Mouse (Mus musculus) limb, embryonic 14.5 days (tissue): ENCODE measurements around the gene Asic3. TPM values are rescaled to one million over a fixed set of nuclear protein-coding genes. Genes with fewer than 3 reads are reported as not detected.

ENCODE experiments used
- ATAC-seq: fragments of 200-750 bp; cut with Nextera tagmentation; 2 replicates; pipeline ENCODE4 v1.8.0; 2017; ENCODE audit warnings: low read depth, moderate number of reproducible peaks, moderate TSS enrichment; ENCODE audit not compliant: low FRiP score
- DNase-seq: peaks from one replicate; pipeline ENCODE4 v3.0.0-alpha.2; 2015; ENCODE audit warnings: low spot score
- H3K27ac ChIP-seq: fragments of 300-500 bp; sonication (generic); replicated peaks from 2 replicates; pipeline ENCODE4 v1.5.1; 2014; ENCODE audit warnings: low read depth, mild to moderate bottlenecking, low read length, moderate library complexity, mixed read lengths
- H3K27me3 ChIP-seq: fragments of 300-500 bp; sonication (generic); 2 replicates; pipeline ENCODE4 v1.6.1; 2014; ENCODE audit warnings: low read length, mixed read lengths; ENCODE audit not compliant: control insufficient read depth, insufficient read depth
- H3K36me3 ChIP-seq: fragments of 300-500 bp; sonication (generic); 2 replicates; pipeline ENCODE4 v1.6.1; 2014; ENCODE audit warnings: mild to moderate bottlenecking, low read length, moderate library complexity, mixed read lengths; ENCODE audit not compliant: control insufficient read depth, insufficient read depth
- H3K4me1 ChIP-seq: fragments of 300-500 bp; sonication (generic); 2 replicates; pipeline ENCODE4 v1.6.1; 2014; ENCODE audit warnings: antibody characterized with exemption, low read length, mixed read lengths; ENCODE audit not compliant: control insufficient read depth, insufficient read depth
- H3K4me2 ChIP-seq: fragments of 300-500 bp; sonication (generic); replicated peaks from 2 replicates; pipeline ENCODE4 v1.6.1; 2014; ENCODE audit warnings: low read depth, mild to moderate bottlenecking, low read length, moderate library complexity; ENCODE audit not compliant: severe bottlenecking
- H3K4me3 ChIP-seq: fragments of 300-500 bp; sonication (generic); replicated peaks from 2 replicates; pipeline ENCODE4 v1.5.1; 2014; ENCODE audit warnings: low read length
- H3K9ac ChIP-seq: fragments of 300-500 bp; sonication (generic); 2 replicates; pipeline ENCODE4 v1.6.1; 2014; ENCODE audit warnings: mild to moderate bottlenecking, low read depth, low read length, moderate library complexity; ENCODE audit not compliant: severe bottlenecking
- H3K9me3 ChIP-seq: fragments of 300-500 bp; sonication (generic); 2 replicates; pipeline ENCODE4 v1.6.1; 2016; ENCODE audit warnings: low read length; ENCODE audit not compliant: control insufficient read depth
- POLR2A ChIP-seq: fragments of 200-500 bp; IDR thresholded peaks from 2 replicates; pipeline ENCODE4 v1.8.0; 2012; ENCODE audit warnings: inconsistent platforms, mild to moderate bottlenecking, moderate library complexity, borderline replicate concordance; ENCODE audit not compliant: insufficient read depth, insufficient read length; ENCODE audit errors: extremely low read depth
- WGBS: fragments of 180-500 bp; shearing (Covaris S2); extraction: QIAGEN DNeasy Blood & Tissue Kit; methylation state at CpG from one replicate; pipeline ENCODE4 v1.1.7; 2014; 5-methylcytosine and 5-hydroxymethylcytosine counted together
- polyA plus RNA-seq, 2 experiments: library from polyadenylated mRNA; depleted of rRNA in 1 of 2; stranded (reverse) in 1 of 2; unstranded in 1 of 2; fragments of >200 nt; fragmentation: Nextera tagmentation in 1 of 2; extraction: Ambion mirVana in 1 of 2; gene quantifications; 2 replicates each; pipeline versions ENCODE4 v1.2.1 to v1.2.3; 2012 to 2014

Asic3 gene
- polyA plus RNA-seq, 2 experiments = 0.36 to 3.0 TPM

GRCm38 (mm10) chr5:24378700-24379099 is 34.5 kb upstream of the Asic3 start:
- TF ChIP-seq POLR2A = no peak

GRCm38 (mm10) chr5:24379501-24379900 is 33.7 kb upstream of the Asic3 start:
- H3K27me3 ChIP-seq = no peaks in the 10 kb centered on the region
- WGBS = 59% methylated on average over 4 of the region's 4 CpGs
- H3K4me1 ChIP-seq = peaks cover 5% of the 10 kb centered on the region
- H3K9ac ChIP-seq = no peak overlapping the region
- no peak overlapping the region for H3K4me3 ChIP-seq
- H3K9me3 ChIP-seq = no peaks in the 10 kb centered on the region
- DNase-seq (no peak), ATAC-seq (no peak)
- H3K4me2 ChIP-seq = no peak overlapping the region
- no peak overlapping the region for H3K27ac ChIP-seq
- no peaks in the 10 kb centered on the region for H3K36me3 ChIP-seq
- TF ChIP-seq POLR2A = no peak

More at GRCm38 (mm10) chr5:24378700-24379099, 34.5 kb upstream of the Asic3 start:
- Histone ChIP-seq H3K4me1 (peaks cover 1% of the 10 kb centered on the region), H3K27me3 (no peaks in the 10 kb centered on the region), H3K9me3 (no peaks in the 10 kb centered on the region), H3K4me2 (no peak overlapping the region), H3K9ac (no peak overlapping the region), H3K36me3 (no peaks in the 10 kb centered on the region), H3K4me3 (no peak overlapping the region), H3K27ac (no peak overlapping the region)
- ATAC-seq (no peak), DNase-seq (no peak)
- 80% methylated on average over 2 of the region's 2 CpGs for WGBS

- Histone ChIP-seq H3K4me1 (peaks cover 5% of the 10 kb centered on the region), H3K27ac (no peak overlapping the region), H3K4me2 (no peak overlapping the region), H3K36me3 (no peaks in the 10 kb centered on the region), H3K9ac (no peak overlapping the region), H3K27me3 (no peaks in the 10 kb centered on the region), H3K4me3 (no peak overlapping the region), H3K9me3 (no peaks in the 10 kb centered on the region)
- ATAC-seq = no peak
- 85% methylated on average over 4 of the region's 4 CpGs for WGBS
- TF ChIP-seq POLR2A = no peak
- DNase-seq = no peak
Measured at GRCm38 (mm10) chr5:24380499-24380898, 32.7 kb upstream of the Asic3 start.

GRCm38 (mm10) chr5:24381486-24381885 is 31.7 kb upstream of the Asic3 start:
- Histone ChIP-seq H3K9ac (no peak overlapping the region), H3K36me3 (no peaks in the 10 kb centered on the region), H3K9me3 (no peaks in the 10 kb centered on the region), H3K4me3 (no peak overlapping the region), H3K27ac (no peak overlapping the region), H3K4me1 (peaks cover 5% of the 10 kb centered on the region), H3K27me3 (no peaks in the 10 kb centered on the region), H3K4me2 (no peak overlapping the region)
- no peak for ATAC-seq
- no peak for TF ChIP-seq POLR2A
- 83% methylated on average over 6 of the region's 6 CpGs for WGBS
- no peak for DNase-seq

GRCm38 (mm10) chr5:24381988-24382387 is 31.2 kb upstream of the Asic3 start:
- Histone ChIP-seq H3K27ac (no peak overlapping the region), H3K36me3 (no peaks in the 10 kb centered on the region), H3K4me3 (no peak overlapping the region), H3K4me1 (peaks cover 5% of the 10 kb centered on the region), H3K9ac (no peak overlapping the region), H3K4me2 (no peak overlapping the region), H3K9me3 (no peaks in the 10 kb centered on the region), H3K27me3 (0 out of 2 replicates have a peak, but pooled peaks cover 4% of the 10 kb centered on the region)
- DNase-seq = no peak
- ATAC-seq = no peak
- no peak for TF ChIP-seq POLR2A
- WGBS = 46% methylated on average over 2 of the region's 2 CpGs
